Mouse (Mus musculus): Measurements from ENCODE around the gene Irx6. TPM values are rescaled to one million over a fixed set of nuclear protein-coding genes. Genes with fewer than 3 reads are reported as not detected.

The Irx6 gene
- total RNA-seq (2015; ENCODE audit: low replicate concordance) (not detected in 2 replicates), total RNA-seq (2017; ENCODE audit: low replicate concordance) (not detected in 2 replicates)

GRCm38 (mm10) chr8:92674244-92675128, at the start of gene Irx6:
TSS of gene Irx6 (plus strand) at chr8:92674288.
- ATAC-seq (replicated peaks; ENCODE audit: low FRiP score, poor library complexity, severe bottlenecking): no peak

- ATAC-seq (replicated peaks; ENCODE audit: low FRiP score, poor library complexity, severe bottlenecking): no peak
Measured at GRCm38 (mm10) chr8:92628711-92629650, 45.1 kb upstream of the Irx6 start.

GRCm38 (mm10) chr8:92633199-92633598, 40.9 kb upstream of the Irx6 start:
- no peak for ATAC-seq (replicated peaks; ENCODE audit: low FRiP score, poor library complexity, severe bottlenecking)

- ATAC-seq (replicated peaks; ENCODE audit: low FRiP score, poor library complexity, severe bottlenecking): no peak
Measured at GRCm38 (mm10) chr8:92640820-92641219, 33.3 kb upstream of the Irx6 start.

- no peak for ATAC-seq (replicated peaks; ENCODE audit: low FRiP score, poor library complexity, severe bottlenecking)
Measured at GRCm38 (mm10) chr8:92646637-92647036, 27.5 kb upstream of the Irx6 start.

- no peak for ATAC-seq (replicated peaks; ENCODE audit: low FRiP score, poor library complexity, severe bottlenecking)
Measured at GRCm38 (mm10) chr8:92664207-92664606, 9.9 kb upstream of the Irx6 start.

GRCm38 (mm10) chr8:92670236-92670635, 3.9 kb upstream of the Irx6 start:
- no peak for ATAC-seq (replicated peaks; ENCODE audit: low FRiP score, poor library complexity, severe bottlenecking)

- no peak for ATAC-seq (replicated peaks; ENCODE audit: low FRiP score, poor library complexity, severe bottlenecking)
Measured at GRCm38 (mm10) chr8:92670656-92671195, 3.4 kb upstream of the Irx6 start.

- no peak for ATAC-seq (replicated peaks; ENCODE audit: low FRiP score, poor library complexity, severe bottlenecking)
Measured at GRCm38 (mm10) chr8:92671892-92672291, 2.2 kb upstream of the Irx6 start.

GRCm38 (mm10) chr8:92673101-92673500, 987 bp upstream of the Irx6 start:
- ATAC-seq (replicated peaks; ENCODE audit: low FRiP score, poor library complexity, severe bottlenecking): no peak

GRCm38 (mm10) chr8:92673555-92674243, 389 bp upstream of the Irx6 start:
- no peak for ATAC-seq (replicated peaks; ENCODE audit: low FRiP score, poor library complexity, severe bottlenecking)

- no peak for ATAC-seq (replicated peaks; ENCODE audit: low FRiP score, poor library complexity, severe bottlenecking)
Measured at GRCm38 (mm10) chr8:92678407-92678806, 4.3 kb downstream of the Irx6 start.

- ATAC-seq (replicated peaks; ENCODE audit: low FRiP score, poor library complexity, severe bottlenecking): no peak
Measured at GRCm38 (mm10) chr8:92697361-92697760, 23.3 kb downstream of the Irx6 start.

GRCm38 (mm10) chr8:92698411-92698810, 24.3 kb downstream of the Irx6 start:
- no peak for ATAC-seq (replicated peaks; ENCODE audit: low FRiP score, poor library complexity, severe bottlenecking)

- ATAC-seq (replicated peaks; ENCODE audit: low FRiP score, poor library complexity, severe bottlenecking): no peak
Measured at GRCm38 (mm10) chr8:92699922-92700540, 25.9 kb downstream of the Irx6 start.

- ATAC-seq (replicated peaks; ENCODE audit: low FRiP score, poor library complexity, severe bottlenecking): no peak
Measured at GRCm38 (mm10) chr8:92703375-92703774, 29.3 kb downstream of the Irx6 start.

GRCm38 (mm10) chr8:92706311-92706710, 32.2 kb downstream of the Irx6 start:
- ATAC-seq (replicated peaks; ENCODE audit: low FRiP score, poor library complexity, severe bottlenecking): no peak

GRCm38 (mm10) chr8:92713286-92713685, 39.2 kb downstream of the Irx6 start:
- no peak for ATAC-seq (replicated peaks; ENCODE audit: low FRiP score, poor library complexity, severe bottlenecking)

GRCm38 (mm10) chr8:92717418-92717817, 43.3 kb downstream of the Irx6 start:
- ATAC-seq (replicated peaks; ENCODE audit: low FRiP score, poor library complexity, severe bottlenecking): no peak

Data from erythroid progenitor cell, adult 5-6 weeks (primary cell).